Mouse (Mus musculus): ENCODE results near the gene Ptms.

- TF ChIP-seq POLR2A (IDR thresholded peaks at IDR 0.05; ENCODE audit: borderline replicate concordance, control insufficient read depth, low read depth, low read length) (no peak), CTCF (IDR thresholded peaks at IDR 0.05; ENCODE audit: control insufficient read depth, insufficient read depth, low read length) (no peak)
Observed at GRCm38 (mm10) chr6:124953991-124954715, 34.2 kb upstream of the Ptms start.
